Comparison of ENCODE assay signal across 8 mouse cellular contexts in genomic region chr5:110354716-110355115, GRCm38 (mm10). TPM values are rescaled to one million over a fixed set of nuclear protein-coding genes. Genes with fewer than 3 reads are reported as not detected.
A peak's percentile ranks its signal among the peaks of the same experiment; 100 is the strongest.
DNase-seq lines count a peak whose midpoint lies in the region; ATAC-seq and TF ChIP-seq lines count a peak whose summit lies in the region.

No protein-coding gene starts in this region.

- DNase-seq in forebrain, embryonic 10.5 days (ENCODE audit: extremely low spot score, low spot score), result peak; percentile 55
- DNase-seq in spleen, adult 2 months (ENCODE audit: low read depth in 1 of 2, low spot score in 2 of 2), result no peak
- DNase-seq in spleen, adult 12 weeks (ENCODE audit: low spot score), result no peak
- DNase-seq in embryonic facial prominence, embryonic 11.5 days (ENCODE audit: low spot score), result peak; percentile 68
- peak; percentile 43 for DNase-seq in liver, postnatal 0 days
- peak; percentile 73 for DNase-seq in testis, postnatal 10 days (ENCODE audit: low spot score)
- no peak for DNase-seq in yolk sac, embryonic 10.5 days (ENCODE audit: low spot score)

- 20% methylated on average over 7 of the region's 7 CpGs for WGBS in forebrain, embryonic 10.5 days
- WGBS in forebrain, embryonic 15.5 days, result 15% methylated on average over 7 of the region's 7 CpGs
- 16% methylated on average over 7 of the region's 7 CpGs for WGBS in spleen, adult 2 months
- 15% methylated on average over 7 of the region's 7 CpGs for WGBS in embryonic facial prominence, embryonic 11.5 days
- WGBS in liver, postnatal 0 days (ENCODE audit: insufficient replicate concordance), result 16% methylated on average over 7 of the region's 7 CpGs

- no peak for TF ChIP-seq EP300 in liver, postnatal 0 days (IDR thresholded peaks at IDR 0.05; ENCODE audit: low read depth)

- no peak overlapping the region for H3K4me3 ChIP-seq in forebrain, embryonic 10.5 days
- H3K4me3 ChIP-seq in forebrain, embryonic 15.5 days, result no peak overlapping the region
- no peak overlapping the region for H3K4me3 ChIP-seq in spleen, adult 2 months (ENCODE audit: extremely low read depth, insufficient read depth, insufficient read length)
- no peak overlapping the region for H3K4me3 ChIP-seq in embryonic facial prominence, embryonic 11.5 days (ENCODE audit: low read depth, low read length)
- H3K4me3 ChIP-seq in liver, postnatal 0 days (ENCODE audit: low read depth, low read length), result no peak overlapping the region

- no peak overlapping the region for H3K4me2 ChIP-seq in forebrain, embryonic 15.5 days (replicated peaks)
- H3K4me2 ChIP-seq in embryonic facial prominence, embryonic 11.5 days (ENCODE audit: low read depth, low read length), result no peak overlapping the region
- H3K4me2 ChIP-seq in liver, postnatal 0 days (ENCODE audit: low read depth, low read length), result no peak overlapping the region

- H3K27ac ChIP-seq in forebrain, embryonic 10.5 days, result no peak overlapping the region
- H3K27ac ChIP-seq in forebrain, embryonic 15.5 days (replicated peaks), result no peak overlapping the region
- no peak overlapping the region for H3K27ac ChIP-seq in spleen, adult 2 months (ENCODE audit: insufficient read depth, low read length)
- H3K27ac ChIP-seq in embryonic facial prominence, embryonic 11.5 days (replicated peaks; ENCODE audit: low read depth, low read length), result no peak overlapping the region
- H3K27ac ChIP-seq in liver, postnatal 0 days (ENCODE audit: low read depth), result no peak overlapping the region

- H3K9ac ChIP-seq in forebrain, embryonic 15.5 days (replicated peaks), result no peak overlapping the region
- H3K9ac ChIP-seq in embryonic facial prominence, embryonic 11.5 days (replicated peaks; ENCODE audit: low read length), result no peak overlapping the region
- no peak overlapping the region for H3K9ac ChIP-seq in liver, postnatal 0 days (replicated peaks)

- TF ChIP-seq CTCF in spleen, adult 2 months (IDR thresholded peaks at IDR 0.05; ENCODE audit: extremely low read depth, insufficient read depth, insufficient read length, insufficient replicate concordance), result peak; percentile 7; the same call in 1 of the 2 replicates
- TF ChIP-seq CTCF in liver, postnatal 0 days (IDR thresholded peaks at IDR 0.05; ENCODE audit: low read depth), result peak; percentile 59

- H3K27me3 ChIP-seq in forebrain, embryonic 10.5 days (ENCODE audit: poor library complexity, severe bottlenecking), result peaks cover 38% of the 10 kb centered on the region
- no peaks in the 10 kb centered on the region for H3K27me3 ChIP-seq in forebrain, embryonic 15.5 days
- H3K27me3 ChIP-seq in spleen, adult 2 months (ENCODE audit: control insufficient read depth, insufficient read depth, low read length), result no peaks in the 10 kb centered on the region
- peaks cover 2% of the 10 kb centered on the region; the same call in 1 of the 2 replicates for H3K27me3 ChIP-seq in embryonic facial prominence, embryonic 11.5 days (ENCODE audit: control insufficient read depth, insufficient read depth, low read length)
- H3K27me3 ChIP-seq in liver, postnatal 0 days (ENCODE audit: insufficient read depth, low read length), result no peaks in the 10 kb centered on the region

- no peak for TF ChIP-seq POLR2A in spleen, adult 2 months (IDR thresholded peaks at IDR 0.05; ENCODE audit: low read depth, low read length)

- no peak for ATAC-seq in forebrain, embryonic 15.5 days (replicated peaks)
- no peak for ATAC-seq in embryonic facial prominence, embryonic 11.5 days (replicated peaks; ENCODE audit: insufficient number of reproducible peaks, low FRiP score, low TSS enrichment, low read depth)
- ATAC-seq in liver, postnatal 0 days, result peak; percentile 35; the same call in 1 of the 2 replicates

- H3K36me3 ChIP-seq in forebrain, embryonic 10.5 days (replicated peaks), result no peaks in the 10 kb centered on the region
- no peaks in the 10 kb centered on the region for H3K36me3 ChIP-seq in forebrain, embryonic 15.5 days
- no peaks in the 10 kb centered on the region for H3K36me3 ChIP-seq in spleen, adult 2 months (ENCODE audit: control insufficient read depth, insufficient read depth, low read length)
- no peaks in the 10 kb centered on the region for H3K36me3 ChIP-seq in embryonic facial prominence, embryonic 11.5 days (replicated peaks; ENCODE audit: control insufficient read depth, insufficient read depth, low read depth, low read length)
- no peaks in the 10 kb centered on the region for H3K36me3 ChIP-seq in liver, postnatal 0 days (replicated peaks; ENCODE audit: insufficient read depth, low read length)

- peaks cover 15% of the 10 kb centered on the region for H3K4me1 ChIP-seq in forebrain, embryonic 10.5 days
- H3K4me1 ChIP-seq in forebrain, embryonic 15.5 days, result peaks cover 7% of the 10 kb centered on the region; the same call in 1 of the 2 replicates
- no peaks in the 10 kb centered on the region for H3K4me1 ChIP-seq in spleen, adult 2 months (ENCODE audit: control insufficient read depth, insufficient read depth, insufficient read length)
- no peaks in the 10 kb centered on the region for H3K4me1 ChIP-seq in embryonic facial prominence, embryonic 11.5 days (ENCODE audit: control insufficient read depth, insufficient read depth, low read length)
- H3K4me1 ChIP-seq in liver, postnatal 0 days (ENCODE audit: insufficient read depth), result no peaks in the 10 kb centered on the region

- no peaks in the 10 kb centered on the region for H3K9me3 ChIP-seq in forebrain, embryonic 10.5 days
- H3K9me3 ChIP-seq in forebrain, embryonic 15.5 days, result no peaks in the 10 kb centered on the region
- no peaks in the 10 kb centered on the region for H3K9me3 ChIP-seq in embryonic facial prominence, embryonic 11.5 days (replicated peaks; ENCODE audit: control insufficient read depth, low read length)
- H3K9me3 ChIP-seq in liver, postnatal 0 days (ENCODE audit: low read length), result no peaks in the 10 kb centered on the region

RNA-seq across cellular contexts. Expression of gene Lrcol1, which starts 10.2 kb away (rescaled TPM):
- not detected in 2 replicates for polyA plus RNA-seq in forebrain, embryonic 10.5 days (2016; fragmentation: Nextera tagmentation; extraction: Ambion mirVana)
- polyA plus RNA-seq in forebrain, embryonic 15.5 days (2015; fragmentation: Nextera tagmentation; extraction: Ambion mirVana), result not detected in 2 replicates
- not detected in 2 replicates for polyA plus RNA-seq in spleen, adult 2 months (2012; rRNA removed)
- not detected in 2 replicates for polyA plus RNA-seq in embryonic facial prominence, embryonic 11.5 days (2014; fragmentation: Nextera tagmentation; extraction: Ambion mirVana)
- not detected in 2 replicates for polyA plus RNA-seq in liver, postnatal 0 days (2015; fragmentation: Nextera tagmentation; extraction: Ambion mirVana)

RNA-seq across cellular contexts. Expression of gene P2rx2, which starts 11.7 kb away (rescaled TPM):
- 0.49 and 0.74 TPM in 2 replicates for polyA plus RNA-seq in forebrain, embryonic 10.5 days (2016; fragmentation: Nextera tagmentation; extraction: Ambion mirVana)
- polyA plus RNA-seq in forebrain, embryonic 15.5 days (2015; fragmentation: Nextera tagmentation; extraction: Ambion mirVana), result 5.7 and 6.8 TPM in 2 replicates
- polyA plus RNA-seq in spleen, adult 2 months (2012; rRNA removed), result 0.33 and 0.41 TPM in 2 replicates
- 1.00 and 2.0 TPM in 2 replicates for polyA plus RNA-seq in embryonic facial prominence, embryonic 11.5 days (2014; fragmentation: Nextera tagmentation; extraction: Ambion mirVana)
- polyA plus RNA-seq in liver, postnatal 0 days (2015; fragmentation: Nextera tagmentation; extraction: Ambion mirVana), result 0.07 and 0.09 TPM in 2 replicates

Comparison
In these comparisons a context has a peak if more than half of its experiments do, and no peak if none do; other contexts are left out.
1. DNase-seq: peak in forebrain, embryonic 10.5 days (single experiment), embryonic facial prominence, embryonic 11.5 days (single experiment), liver, postnatal 0 days (single experiment) and testis, postnatal 10 days (single experiment); none in spleen, adult 2 months (0 of 2), spleen, adult 12 weeks (single experiment) and yolk sac, embryonic 10.5 days (single experiment).